Mouse (Mus musculus) cerebellum, adult 2 months (tissue): ENCODE measurements around the gene Sema6c. TPM values are rescaled to one million over a fixed set of nuclear protein-coding genes. Genes with fewer than 3 reads are reported as not detected.

Experiments
- DNase-seq, 2 experiments: peaks; one replicate each; pipeline ENCODE4 v3.0.0; 2021
- H3K27ac ChIP-seq: fragments of 200-500 bp; 2 replicates; pipeline ENCODE4 v1.5.1; 2012; ENCODE audit warnings: low read length, control low read depth, inconsistent platforms; ENCODE audit not compliant: insufficient read depth
- H3K27me3 ChIP-seq: fragments of 200-500 bp; 2 replicates; pipeline ENCODE4 v1.6.1; 2012; ENCODE audit warnings: inconsistent platforms, mild to moderate bottlenecking, low read length, moderate library complexity; ENCODE audit not compliant: control insufficient read depth, insufficient read depth
- H3K4me1 ChIP-seq: fragments of 200-500 bp; 2 replicates; pipeline ENCODE4 v1.6.1; 2011; ENCODE audit warnings: low read length; ENCODE audit not compliant: control insufficient read depth, insufficient read depth
- H3K4me3 ChIP-seq: fragments of 200-500 bp; replicated peaks from 2 replicates; pipeline ENCODE3; 2011; ENCODE audit warnings: mild to moderate bottlenecking, low read depth, low read length, control low read depth; ENCODE audit not compliant: insufficient read depth
- CTCF ChIP-seq: fragments of 200-500 bp; IDR thresholded peaks from 2 replicates; pipeline ENCODE4 v1.5.1; 2011; ENCODE audit warnings: low read depth, mild to moderate bottlenecking, control low read depth, low read length, moderate library complexity, borderline replicate concordance; ENCODE audit not compliant: insufficient read depth
- POLR2A ChIP-seq: fragments of 200-500 bp; IDR thresholded peaks from 2 replicates; pipeline ENCODE4 v1.6.1; 2011; ENCODE audit warnings: low read length, control low read depth, borderline replicate concordance; ENCODE audit not compliant: insufficient read depth
- WGBS: fragments of 180-500 bp; shearing (Covaris S2); methylation state at CpG from one replicate; pipeline ENCODE4 v1.1.7; 2018; 5-methylcytosine and 5-hydroxymethylcytosine counted together
- polyA plus RNA-seq: library from polyadenylated mRNA; depleted of rRNA; stranded (reverse); fragments of >200 nt; gene quantifications from 2 replicates; pipeline ENCODE4 v1.2.3, GENCODE M21; 2012

Gene Sema6c
- polyA plus RNA-seq, 1 experiment = 40.5 TPM

DNA sequence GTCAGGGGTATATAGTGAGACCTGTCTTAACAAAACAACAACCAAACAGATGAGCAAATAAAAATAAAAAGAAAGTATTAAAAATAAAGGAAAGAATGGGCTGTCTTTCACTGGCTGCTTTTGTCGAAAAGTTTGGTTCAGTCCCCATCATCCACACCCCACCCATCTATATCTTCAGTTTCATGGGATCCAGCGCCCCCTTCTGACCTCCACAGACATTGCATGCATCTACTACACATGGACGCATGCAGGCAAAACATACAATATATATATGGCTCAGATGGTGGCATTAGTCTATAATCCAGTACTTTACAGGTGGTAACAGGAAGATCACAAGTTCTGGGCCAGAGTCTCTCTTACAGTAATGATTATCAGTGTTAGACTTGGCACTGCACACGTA is 6.4 kb upstream of the Sema6c start:
- peak in 1 of 2 experiments; percentile 50 for DNase-seq
- Histone ChIP-seq H3K27ac (no peak overlapping the region), H3K4me3 (no peak overlapping the region), H3K27me3 (no peaks in the 10 kb centered on the region), H3K4me1 (no peaks in the 10 kb centered on the region)
- peak; percentile 58 for TF ChIP-seq CTCF
- no peak for TF ChIP-seq POLR2A
- WGBS = 44% methylated on average over 4 of the region's 4 CpGs

DNA sequence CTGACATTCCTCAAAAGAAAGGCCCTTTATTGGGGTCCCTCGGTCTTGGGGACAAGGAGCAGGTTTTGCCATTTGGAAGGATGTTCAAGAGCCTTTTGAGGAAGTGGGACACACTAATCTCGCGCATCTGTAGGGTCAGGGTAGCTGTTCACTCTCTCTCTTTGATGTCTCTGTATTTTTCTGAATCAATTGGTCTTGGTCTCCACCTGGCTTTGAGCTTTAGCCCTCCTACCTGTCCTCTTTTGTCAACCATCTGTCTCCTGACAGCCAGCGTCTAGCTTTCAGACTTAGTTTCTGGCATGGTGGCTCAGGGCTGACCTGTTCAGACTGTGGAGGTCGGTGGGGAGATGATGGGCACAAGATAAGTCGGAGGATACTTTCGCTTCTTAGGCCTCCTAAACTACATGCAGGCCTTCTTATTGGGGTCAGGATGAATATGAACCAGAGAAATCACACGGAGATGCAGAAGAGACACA is 708 bp upstream of the Sema6c start:
- peak in 1 of 2 experiments; percentile 27 for DNase-seq
- TF ChIP-seq CTCF (no peak), POLR2A (no peak)
- peaks cover 28% of the 10 kb centered on the region for H3K4me1 ChIP-seq
- WGBS = 20% methylated on average over 8 of the region's 8 CpGs
- H3K27me3 ChIP-seq = no peaks in the 10 kb centered on the region
- peak overlapping the region; percentile 34; the same call in 1 of the 2 replicates for H3K27ac ChIP-seq
- H3K4me3 ChIP-seq = peak overlapping the region; percentile 73

DNA sequence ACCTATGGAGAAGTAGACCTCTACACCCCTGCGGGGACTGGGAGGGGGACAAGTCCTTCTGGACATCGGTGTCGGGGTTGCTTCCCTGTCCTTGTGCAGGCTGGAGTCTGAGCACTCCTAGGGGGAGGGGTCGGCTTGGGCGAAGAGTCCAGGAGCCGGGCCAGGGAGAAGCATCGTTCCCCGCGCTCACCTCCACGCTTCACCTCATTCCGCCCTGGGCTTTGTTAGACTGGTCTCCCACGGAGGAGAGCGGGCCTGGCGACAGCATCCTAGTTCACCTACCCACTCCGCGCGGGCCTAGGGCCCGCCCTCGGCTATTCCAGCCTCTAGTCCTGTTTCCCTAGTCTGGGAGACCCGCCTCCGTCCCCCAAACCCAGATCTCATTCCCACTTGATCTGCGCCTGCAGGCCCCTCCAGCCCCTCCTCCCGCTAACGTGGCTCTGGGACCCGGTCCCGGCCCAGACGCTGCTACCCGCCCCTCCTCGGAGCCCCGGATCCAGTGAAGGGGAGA is 839 bp downstream of the Sema6c start:
- TF ChIP-seq CTCF (no peak), POLR2A (no peak)
- under 1% methylated on average over 30 of the region's 30 CpGs for WGBS
- H3K4me3 ChIP-seq = peak overlapping the region; percentile 95
- peaks cover 28% of the 10 kb centered on the region for H3K4me1 ChIP-seq
- DNase-seq = peak; percentile 38 to 62
- no peak overlapping the region for H3K27ac ChIP-seq
- H3K27me3 ChIP-seq = no peaks in the 10 kb centered on the region

DNA sequence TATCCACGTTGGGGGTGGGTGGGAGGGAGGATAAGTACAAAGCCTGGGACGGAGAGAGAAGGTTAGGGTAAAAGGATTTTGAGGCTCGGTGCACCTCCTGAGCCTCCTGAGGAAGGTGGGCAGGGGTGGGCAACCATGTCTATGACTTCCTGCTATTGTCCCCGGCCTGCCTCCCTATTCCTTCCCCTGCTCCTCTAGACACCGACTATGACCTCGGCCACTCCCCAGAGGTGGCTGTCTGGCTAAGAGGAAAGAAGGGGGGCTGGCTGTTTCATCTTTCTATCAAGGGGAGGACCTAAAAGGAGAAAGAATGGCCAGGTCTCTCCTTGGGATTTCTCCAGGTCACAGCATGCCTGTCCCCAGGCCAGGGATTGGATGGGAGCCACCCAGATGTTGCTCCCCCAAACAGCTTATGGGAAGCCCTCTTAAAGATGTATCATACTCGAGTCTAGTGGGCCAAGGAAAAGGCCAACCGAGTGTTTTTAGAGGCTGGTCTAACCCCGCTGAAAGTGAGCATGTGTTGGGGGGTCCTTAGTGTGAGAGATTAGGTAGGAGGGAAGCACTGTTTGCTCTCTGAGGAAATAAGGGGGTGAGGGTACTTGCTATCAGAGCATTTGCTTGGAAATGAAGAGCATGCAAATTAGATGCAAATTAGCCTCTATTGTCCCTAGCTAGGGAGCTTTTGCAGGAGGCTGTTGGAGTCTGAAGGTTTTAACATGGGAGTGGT is 1.5 kb downstream of the Sema6c start:
- WGBS = 16% methylated on average over 9 of the region's 9 CpGs
- H3K27ac ChIP-seq = no peak overlapping the region
- peaks cover 28% of the 10 kb centered on the region for H3K4me1 ChIP-seq

DNA sequence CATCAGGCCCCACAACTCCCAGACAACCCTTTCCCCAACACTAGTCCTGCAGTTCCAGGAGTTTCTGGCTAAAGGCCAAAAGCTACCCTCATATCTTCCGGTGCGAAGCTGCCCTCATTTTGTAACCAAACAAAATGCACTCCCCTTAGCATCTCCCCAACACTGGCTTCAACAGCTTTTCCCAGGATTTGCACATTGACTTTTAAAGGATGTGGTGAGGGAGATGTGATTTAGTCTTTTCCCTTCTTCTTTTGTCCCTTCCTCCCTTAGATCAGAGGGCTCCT is 2.0 kb downstream of the Sema6c start:
- no peak for TF ChIP-seq CTCF
- TF ChIP-seq POLR2A = no peak
- Histone ChIP-seq H3K4me3 (no peak overlapping the region), H3K27ac (no peak overlapping the region), H3K4me1 (peaks cover 28% of the 10 kb centered on the region), H3K27me3 (no peaks in the 10 kb centered on the region)
- DNase-seq = no peak
- WGBS = 30% methylated on average over 2 of the region's 2 CpGs

More for the DNA sequence above, 1.5 kb downstream of the Sema6c start:
- TF ChIP-seq CTCF (no peak), POLR2A (no peak)
- Histone ChIP-seq H3K4me3 (peak overlapping the region; percentile 95), H3K27me3 (no peaks in the 10 kb centered on the region)
- no peak for DNase-seq

DNA sequence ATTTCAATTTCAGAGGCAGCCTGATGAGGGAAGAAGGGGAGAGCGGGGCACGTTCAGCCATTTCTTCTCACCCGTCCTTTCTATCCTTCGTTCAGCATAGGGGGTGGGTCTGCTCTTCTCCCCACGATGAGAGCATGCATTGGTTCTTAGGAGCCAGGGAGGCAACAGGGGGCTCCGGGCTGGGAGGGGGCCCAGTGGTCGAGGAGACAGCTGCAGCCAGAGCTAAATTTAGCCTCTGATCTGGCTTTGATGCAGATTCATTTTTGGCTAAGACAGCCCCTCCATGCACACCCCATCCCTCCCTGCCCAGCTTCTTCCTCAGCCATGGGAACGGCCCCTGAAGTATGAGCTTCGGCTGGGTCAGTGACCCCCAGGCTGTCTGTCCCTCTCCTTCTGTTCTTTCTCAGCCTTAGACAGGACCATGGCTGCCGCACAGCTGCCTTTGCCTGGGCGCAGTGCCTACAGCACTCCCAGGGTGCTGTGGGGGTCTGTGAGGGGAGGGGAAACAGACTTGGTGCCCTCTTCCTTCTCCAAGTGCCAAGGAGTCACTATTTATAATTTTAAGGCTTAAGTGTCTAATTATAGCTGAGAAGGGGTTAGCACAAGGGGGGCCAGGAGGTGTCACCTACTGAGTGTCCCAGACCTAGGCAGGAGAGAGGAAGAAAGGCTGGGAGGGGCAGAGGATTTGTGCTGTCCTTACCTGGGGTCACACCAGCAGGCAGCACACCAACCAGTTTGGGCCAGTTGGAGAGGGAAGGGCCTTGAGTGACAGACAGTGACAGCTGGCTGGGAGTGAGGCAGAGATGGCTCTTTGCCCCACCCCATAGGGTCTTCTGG is 3.4 kb downstream of the Sema6c start:
- H3K4me3 ChIP-seq = no peak overlapping the region
- H3K27ac ChIP-seq = 0 out of 2 replicates have a peak overlapping the region, but pooled peaks have one; percentile 0
- H3K27me3 ChIP-seq = no peaks in the 10 kb centered on the region
- WGBS = 43% methylated on average over 11 of the region's 11 CpGs
- no peak for DNase-seq
- no peak for TF ChIP-seq POLR2A
- no peak for TF ChIP-seq CTCF
- peaks cover 28% of the 10 kb centered on the region for H3K4me1 ChIP-seq

DNA sequence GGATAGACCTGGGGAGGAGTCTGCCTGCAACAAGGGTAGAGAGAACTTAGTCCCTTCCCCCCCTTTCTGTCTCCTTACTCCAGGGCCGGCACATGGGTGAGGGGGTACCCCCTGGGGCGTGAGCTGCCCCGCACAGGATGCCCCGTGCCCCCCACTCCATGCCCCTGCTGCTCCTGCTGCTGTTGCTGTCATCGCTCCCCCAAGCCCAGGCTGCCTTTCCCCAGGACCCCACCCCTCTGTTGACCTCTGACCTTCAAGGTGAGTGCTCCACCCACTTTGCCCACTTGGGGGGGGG is 3.9 kb downstream of the Sema6c start:
- Histone ChIP-seq H3K27ac (no peak overlapping the region), H3K4me3 (no peak overlapping the region), H3K4me1 (peaks cover 28% of the 10 kb centered on the region), H3K27me3 (no peaks in the 10 kb centered on the region)
- TF ChIP-seq CTCF = no peak
- DNase-seq = no peak
- 25% methylated on average over 4 of the region's 5 CpGs for WGBS

DNA sequence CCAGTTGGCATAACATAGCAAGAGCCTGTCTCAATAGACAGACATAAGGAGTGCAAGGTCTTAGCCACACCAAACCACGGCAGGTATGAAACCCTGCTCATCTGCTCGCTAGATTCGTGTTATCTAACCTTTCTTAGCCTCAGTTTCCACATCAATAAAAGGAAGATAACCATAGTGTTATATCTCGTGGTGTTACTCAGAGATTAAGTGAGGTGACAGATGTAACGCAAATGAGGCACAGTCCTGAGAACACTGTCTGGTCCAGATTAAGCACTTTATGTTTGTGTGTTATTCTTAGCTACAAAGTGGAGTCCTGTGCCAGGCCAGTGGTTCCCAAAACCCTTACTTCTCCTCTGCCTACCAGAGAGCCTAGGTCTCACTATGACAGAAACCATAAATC is 4.6 kb downstream of the Sema6c start:
- no peak overlapping the region for H3K27ac ChIP-seq
- no peaks in the 10 kb centered on the region for H3K27me3 ChIP-seq
- no peak overlapping the region for H3K4me3 ChIP-seq
- no peak for TF ChIP-seq POLR2A
- TF ChIP-seq CTCF = no peak
- H3K4me1 ChIP-seq = peaks cover 24% of the 10 kb centered on the region
- 55% methylated on average over 5 of the region's 5 CpGs for WGBS
- no peak for DNase-seq
